Mouse (Mus musculus): Measurements from ENCODE around the gene Olfr457. TPM values are rescaled to one million over a fixed set of nuclear protein-coding genes. Genes with fewer than 3 reads are reported as not detected.

Gene Olfr457
- polyA plus RNA-seq, 1 experiment from 2014 or later = not detected

DNA sequence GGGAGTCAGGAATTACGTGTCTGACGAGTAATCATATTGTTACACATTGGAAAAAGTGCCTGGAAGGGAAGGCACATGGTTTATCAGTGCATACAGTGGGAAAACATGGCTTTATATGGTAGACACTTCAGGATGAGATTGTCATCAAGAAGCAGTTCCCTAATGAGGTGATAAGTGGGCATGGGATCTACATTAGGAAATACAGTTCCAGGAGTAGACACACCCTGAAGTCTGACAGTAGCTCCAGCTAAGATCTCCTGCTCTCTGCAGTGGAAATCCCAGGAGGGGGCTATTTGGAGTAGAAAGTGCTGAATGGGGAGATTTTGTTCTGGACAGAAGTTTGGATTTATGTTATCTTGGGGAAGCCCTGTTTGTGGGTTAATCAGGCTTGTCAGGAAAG is 34.7 kb downstream of the Olfr457 start:
- Histone ChIP-seq H3K36me3 (replicated peaks) (no peaks in the 10 kb centered on the region), H3K9ac (no peak overlapping the region), H3K4me1 (replicated peaks) (no peaks in the 10 kb centered on the region), H3K27me3 (no peaks in the 10 kb centered on the region), H3K27ac (replicated peaks) (no peak overlapping the region), H3K9me3 (replicated peaks) (no peaks in the 10 kb centered on the region), H3K4me2 (no peak overlapping the region), H3K4me3 (replicated peaks) (no peak overlapping the region)
- no peak for ATAC-seq (ENCODE audit: insufficient read depth)
- WGBS (ENCODE audit: insufficient replicate concordance) = 42% methylated on average over 2 of the region's 2 CpGs

DNA sequence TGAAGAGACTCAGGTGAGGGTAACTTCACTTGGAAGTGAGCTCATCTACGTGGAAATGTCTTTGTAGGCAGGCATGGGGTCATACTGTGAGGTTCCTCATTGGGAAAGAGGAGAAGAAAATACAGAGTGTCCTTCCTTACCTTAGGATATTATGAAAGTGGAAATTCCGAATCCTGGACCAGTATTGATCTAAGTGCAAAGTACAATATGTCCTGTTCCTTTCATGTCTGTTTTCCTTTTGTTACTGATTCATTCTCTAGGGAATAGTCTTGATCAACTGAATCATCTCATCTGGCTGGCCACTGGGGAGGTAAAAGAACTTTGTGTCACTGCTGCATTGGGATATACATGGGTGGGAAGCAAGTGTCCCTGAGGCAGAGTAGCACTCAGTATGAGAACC is 40.6 kb downstream of the Olfr457 start:
- ATAC-seq (ENCODE audit: insufficient read depth) = no peak
- no peaks in the 10 kb centered on the region for H3K27me3 ChIP-seq
- WGBS (ENCODE audit: insufficient replicate concordance) = 36% methylated on average over 2 of the region's 2 CpGs
- H3K36me3 ChIP-seq (replicated peaks) = no peaks in the 10 kb centered on the region
- no peaks in the 10 kb centered on the region for H3K9me3 ChIP-seq (replicated peaks)
- no peak overlapping the region for H3K4me3 ChIP-seq (replicated peaks)
- no peak overlapping the region for H3K4me2 ChIP-seq
- no peak overlapping the region for H3K9ac ChIP-seq
- H3K4me1 ChIP-seq (replicated peaks) = no peaks in the 10 kb centered on the region
- H3K27ac ChIP-seq (replicated peaks) = no peak overlapping the region

DNA sequence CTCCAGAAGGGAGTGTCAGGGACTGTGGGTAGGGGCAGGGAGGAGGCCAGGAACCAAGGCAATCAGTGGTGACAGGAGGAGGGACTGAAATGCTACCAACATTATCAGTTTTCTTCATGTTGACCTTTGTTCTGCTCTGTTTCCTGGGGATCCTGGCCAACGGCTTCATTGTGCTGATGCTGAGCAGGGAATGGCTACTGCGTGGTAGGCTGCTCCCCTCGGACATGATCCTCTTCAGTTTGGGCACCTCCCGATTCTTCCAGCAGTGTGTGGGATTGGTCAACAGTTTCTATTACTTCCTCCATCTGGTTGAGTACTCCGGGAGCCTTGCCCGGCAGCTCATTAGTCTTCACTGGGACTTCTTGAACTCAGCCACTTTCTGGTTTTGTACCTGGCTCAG is 41.7 kb downstream of the Olfr457 start, which contains the start of gene Tas2r126:
Gene Tas2r126, plus strand, starts transcription at position 90 of the 400 bp plus-strand sequence.
- no peak within 1 kb of the TSS for H3K4me2 ChIP-seq
- no peaks in the 10 kb centered on the region for H3K4me1 ChIP-seq (replicated peaks)
- 48% methylated on average over 6 of the region's 6 CpGs for WGBS (ENCODE audit: insufficient replicate concordance)
- no peak within 1 kb of the TSS for H3K9ac ChIP-seq
- no peaks in the 10 kb centered on the region for H3K36me3 ChIP-seq (replicated peaks)
- no peak within 1 kb of the TSS for H3K27ac ChIP-seq (replicated peaks)
- no peak within 1 kb of the TSS for H3K4me3 ChIP-seq (replicated peaks)
- no peaks in the 10 kb centered on the region for H3K9me3 ChIP-seq (replicated peaks)
- H3K27me3 ChIP-seq = no peaks in the 10 kb centered on the region
- ATAC-seq (ENCODE audit: insufficient read depth) = no peak

DNA sequence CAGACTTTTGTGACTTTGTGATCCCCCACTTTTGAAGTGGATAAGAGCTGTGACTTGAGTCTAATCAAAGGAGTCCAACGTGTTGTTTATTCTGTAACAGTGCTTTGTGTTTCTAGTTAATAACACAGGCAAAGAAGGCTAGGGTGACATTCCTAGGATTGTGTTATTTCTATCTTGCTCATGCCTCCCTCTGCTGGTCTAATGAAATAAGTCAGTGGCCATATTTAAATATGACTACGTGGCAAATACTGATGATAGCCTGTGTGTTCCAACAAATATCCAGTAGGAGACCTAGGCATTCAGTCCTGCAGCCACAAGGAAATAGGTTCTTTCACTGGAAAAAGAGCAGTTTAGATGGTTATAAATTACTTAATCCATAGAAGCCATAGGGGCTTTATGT is 42.6 kb downstream of the Olfr457 start:
- no peak for ATAC-seq (ENCODE audit: insufficient read depth)
- no peaks in the 10 kb centered on the region for H3K36me3 ChIP-seq (replicated peaks)
- no peak overlapping the region for H3K4me3 ChIP-seq (replicated peaks)
- no peak overlapping the region for H3K27ac ChIP-seq (replicated peaks)
- WGBS (ENCODE audit: insufficient replicate concordance) = 39% methylated on average over 2 of the region's 2 CpGs
- H3K9me3 ChIP-seq (replicated peaks) = no peaks in the 10 kb centered on the region
- no peak overlapping the region for H3K4me2 ChIP-seq
- no peaks in the 10 kb centered on the region for H3K27me3 ChIP-seq
- no peak overlapping the region for H3K9ac ChIP-seq
- no peaks in the 10 kb centered on the region for H3K4me1 ChIP-seq (replicated peaks)

DNA sequence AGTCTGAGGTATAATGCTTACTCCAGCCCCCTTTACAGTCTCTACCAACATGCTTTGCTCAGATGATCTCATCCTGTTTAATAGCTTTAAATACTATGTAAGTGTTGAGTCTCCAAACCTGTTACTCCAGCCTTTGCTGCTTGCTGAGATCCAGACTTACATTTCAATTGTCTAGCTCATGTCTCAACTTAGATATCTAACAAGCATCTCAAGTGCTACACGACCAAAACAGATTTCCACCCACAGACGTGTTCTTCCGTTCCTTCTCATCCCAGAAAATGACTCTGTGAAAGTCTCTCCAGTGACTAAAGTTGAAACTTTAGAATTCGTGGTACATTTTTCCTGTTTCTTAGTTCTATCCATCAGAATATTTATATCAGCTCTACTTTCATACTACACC is 49.8 kb downstream of the Olfr457 start:
- H3K4me1 ChIP-seq (replicated peaks) = no peaks in the 10 kb centered on the region
- H3K9ac ChIP-seq = no peak overlapping the region
- ATAC-seq (ENCODE audit: insufficient read depth) = no peak
- no peak overlapping the region for H3K4me2 ChIP-seq
- H3K36me3 ChIP-seq (replicated peaks) = no peaks in the 10 kb centered on the region
- no peaks in the 10 kb centered on the region for H3K27me3 ChIP-seq
- WGBS (ENCODE audit: insufficient replicate concordance) = 59% methylated on average over 4 of the region's 4 CpGs
- H3K27ac ChIP-seq (replicated peaks) = no peak overlapping the region
- H3K9me3 ChIP-seq (replicated peaks) = no peaks in the 10 kb centered on the region
- no peak overlapping the region for H3K4me3 ChIP-seq (replicated peaks)

DNA sequence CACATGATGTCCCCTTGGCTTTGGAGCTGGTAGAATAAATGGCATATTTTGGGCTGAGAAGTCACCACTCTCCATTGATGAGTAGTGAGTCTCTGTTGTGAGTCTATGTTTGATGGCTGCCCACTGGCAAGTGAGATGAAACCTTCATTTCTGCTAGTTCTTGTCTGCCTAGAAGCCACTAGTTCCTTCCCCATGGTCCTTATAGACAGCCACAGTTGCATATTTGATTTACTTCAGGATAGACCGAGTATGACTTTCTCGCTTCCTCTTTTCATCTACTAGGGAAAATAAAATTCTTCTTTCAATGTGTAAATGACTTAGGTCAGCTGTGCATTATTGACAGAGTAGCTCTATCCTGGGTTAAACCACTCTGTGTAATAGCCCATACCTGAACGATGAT is 51.7 kb downstream of the Olfr457 start:
- no peaks in the 10 kb centered on the region for H3K4me1 ChIP-seq (replicated peaks)
- H3K27me3 ChIP-seq = no peaks in the 10 kb centered on the region
- H3K9me3 ChIP-seq (replicated peaks) = no peaks in the 10 kb centered on the region
- H3K9ac ChIP-seq = no peak overlapping the region
- no peak overlapping the region for H3K27ac ChIP-seq (replicated peaks)
- ATAC-seq (ENCODE audit: insufficient read depth) = no peak
- WGBS (ENCODE audit: insufficient replicate concordance) = 48% methylated on average over 3 of the region's 3 CpGs
- no peak overlapping the region for H3K4me2 ChIP-seq
- no peak overlapping the region for H3K4me3 ChIP-seq (replicated peaks)
- H3K36me3 ChIP-seq (replicated peaks) = no peaks in the 10 kb centered on the region

DNA sequence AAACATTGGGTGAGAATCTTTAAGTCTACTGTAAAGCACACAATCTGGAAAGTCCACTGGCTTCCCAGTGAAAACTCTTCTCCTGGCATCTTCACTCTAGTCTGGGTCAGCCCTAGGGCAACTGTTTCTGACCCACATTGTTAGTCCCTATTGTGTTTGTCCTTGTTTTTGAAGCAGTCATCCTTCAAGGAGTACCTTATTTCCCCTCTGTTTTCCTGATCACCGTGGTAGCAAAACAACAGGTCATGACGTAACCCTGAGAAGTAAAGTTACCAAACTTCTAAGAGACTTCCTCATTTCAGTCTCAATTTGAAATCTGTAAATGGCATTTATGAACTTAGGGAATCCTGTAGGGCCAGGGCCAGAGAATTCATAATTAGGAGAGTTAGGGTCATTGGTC is 54.7 kb downstream of the Olfr457 start:
- ATAC-seq (ENCODE audit: insufficient read depth) = no peak

DNA sequence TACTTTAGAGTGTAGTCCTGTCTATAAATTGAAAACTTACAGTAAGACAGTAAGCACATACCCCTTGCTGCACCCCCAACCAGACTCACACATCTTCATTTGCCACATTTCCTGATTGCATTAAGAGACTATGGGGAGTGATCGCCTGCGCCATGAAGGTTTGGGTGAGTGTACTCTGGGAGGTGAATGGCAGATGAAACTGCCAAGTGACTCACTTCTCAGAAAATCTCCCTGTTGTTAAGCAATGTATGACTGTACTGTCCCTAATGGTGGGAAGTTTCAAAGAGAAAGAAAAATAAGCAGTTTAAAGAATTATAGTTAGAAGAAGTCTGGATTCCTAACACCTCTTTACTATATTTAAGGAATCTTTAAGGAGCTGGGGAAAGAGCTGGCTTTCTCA is 56.7 kb downstream of the Olfr457 start:
- H3K27me3 ChIP-seq = no peaks in the 10 kb centered on the region
- no peak overlapping the region for H3K4me3 ChIP-seq (replicated peaks)
- ATAC-seq (ENCODE audit: insufficient read depth) = no peak
- no peaks in the 10 kb centered on the region for H3K9me3 ChIP-seq (replicated peaks)
- no peaks in the 10 kb centered on the region for H3K36me3 ChIP-seq (replicated peaks)
- WGBS (ENCODE audit: insufficient replicate concordance) = 68% methylated on average over 2 of the region's 2 CpGs
- H3K9ac ChIP-seq = no peak overlapping the region
- H3K4me1 ChIP-seq (replicated peaks) = no peaks in the 10 kb centered on the region
- no peak overlapping the region for H3K27ac ChIP-seq (replicated peaks)
- no peak overlapping the region for H3K4me2 ChIP-seq

More for the DNA sequence above, 54.7 kb downstream of the Olfr457 start:
- no peak overlapping the region for H3K4me2 ChIP-seq
- no peak overlapping the region for H3K27ac ChIP-seq (replicated peaks)
- no peak overlapping the region for H3K9ac ChIP-seq
- no peaks in the 10 kb centered on the region for H3K27me3 ChIP-seq
- H3K36me3 ChIP-seq (replicated peaks) = no peaks in the 10 kb centered on the region
- no peaks in the 10 kb centered on the region for H3K4me1 ChIP-seq (replicated peaks)
- H3K9me3 ChIP-seq (replicated peaks) = no peaks in the 10 kb centered on the region
- H3K4me3 ChIP-seq (replicated peaks) = no peak overlapping the region
- WGBS (ENCODE audit: insufficient replicate concordance) = 36% methylated on average over 2 of the region's 2 CpGs

Other genes starting within 250 kb of the Olfr457 start
- gene Gstk1, start 230.4 kb downstream of the Olfr457 start, polyA plus RNA-seq (2015; fragmentation: Nextera tagmentation; extraction: Ambion mirVana) = 6.9 and 8.1 TPM in 2 replicates
- gene Tmem139, start 214.4 kb downstream of the Olfr457 start, polyA plus RNA-seq (2015; fragmentation: Nextera tagmentation; extraction: Ambion mirVana) = 0.07 TPM in 1 of 2 replicates, not detected in the other
- 24.6 and 25.0 TPM in 2 replicates for gene Casp2, start 211.3 kb downstream of the Olfr457 start, polyA plus RNA-seq (2015; fragmentation: Nextera tagmentation; extraction: Ambion mirVana)
- gene Clcn1, start 189.7 kb downstream of the Olfr457 start, polyA plus RNA-seq (2015; fragmentation: Nextera tagmentation; extraction: Ambion mirVana) = 0.05 and 0.07 TPM in 2 replicates
- not detected in 2 replicates for gene Fam131b, start 151.7 kb downstream of the Olfr457 start, polyA plus RNA-seq (2015; fragmentation: Nextera tagmentation; extraction: Ambion mirVana)
- gene Zyx, start 126.7 kb downstream of the Olfr457 start, polyA plus RNA-seq (2015; fragmentation: Nextera tagmentation; extraction: Ambion mirVana) = 39.7 and 41.9 TPM in 2 replicates
- gene Epha1, start 103.1 kb downstream of the Olfr457 start, polyA plus RNA-seq (2015; fragmentation: Nextera tagmentation; extraction: Ambion mirVana) = 6.2 and 6.7 TPM in 2 replicates
- not detected in 2 replicates for gene Tas2r143, start 76.1 kb downstream of the Olfr457 start, polyA plus RNA-seq (2015; fragmentation: Nextera tagmentation; extraction: Ambion mirVana)
- gene Tas2r135, start 70.9 kb downstream of the Olfr457 start, polyA plus RNA-seq (2015; fragmentation: Nextera tagmentation; extraction: Ambion mirVana) = not detected in 2 replicates
- not detected in 2 replicates for gene Tas2r126, start 41.8 kb downstream of the Olfr457 start, polyA plus RNA-seq (2015; fragmentation: Nextera tagmentation; extraction: Ambion mirVana)
- gene Olfr458, start 11.1 kb downstream of the Olfr457 start, polyA plus RNA-seq (2015; fragmentation: Nextera tagmentation; extraction: Ambion mirVana) = not detected in 2 replicates
- not detected in 2 replicates for gene Olfr456, start 10.9 kb upstream of the Olfr457 start, polyA plus RNA-seq (2015; fragmentation: Nextera tagmentation; extraction: Ambion mirVana)
- gene Olfr455, start 71.3 kb upstream of the Olfr457 start, polyA plus RNA-seq (2015; fragmentation: Nextera tagmentation; extraction: Ambion mirVana) = not detected in 2 replicates
- gene Tcaf3, start 121.4 kb upstream of the Olfr457 start, polyA plus RNA-seq (2015; fragmentation: Nextera tagmentation; extraction: Ambion mirVana) = not detected in 2 replicates
- gene Tcaf2, start 168.9 kb upstream of the Olfr457 start, polyA plus RNA-seq (2015; fragmentation: Nextera tagmentation; extraction: Ambion mirVana) = 0.15 and 0.23 TPM in 2 replicates
- 4.7 TPM in 2 replicates for gene Tcaf1, start 233.8 kb upstream of the Olfr457 start, polyA plus RNA-seq (2015; fragmentation: Nextera tagmentation; extraction: Ambion mirVana)

Measured in liver, embryonic 15.5 days (tissue).